Mouse (Mus musculus): Measurements from ENCODE around the gene Steap2.

- TF ChIP-seq POLR2A (IDR thresholded peaks at IDR 0.05; ENCODE audit: borderline replicate concordance, extremely low read depth, insufficient read depth, insufficient read length, poor library complexity, severe bottlenecking) (no peak), CTCF (IDR thresholded peaks at IDR 0.05; ENCODE audit: borderline replicate concordance, extremely low read depth, insufficient read depth, insufficient read length) (no peak)
These were observed 36.4 kb downstream of the Steap2 start for GRCm38 (mm10) chr5:5657932-5658331.
